ENCODE assay signal across 23 mouse cellular contexts in the genomic region with DNA sequence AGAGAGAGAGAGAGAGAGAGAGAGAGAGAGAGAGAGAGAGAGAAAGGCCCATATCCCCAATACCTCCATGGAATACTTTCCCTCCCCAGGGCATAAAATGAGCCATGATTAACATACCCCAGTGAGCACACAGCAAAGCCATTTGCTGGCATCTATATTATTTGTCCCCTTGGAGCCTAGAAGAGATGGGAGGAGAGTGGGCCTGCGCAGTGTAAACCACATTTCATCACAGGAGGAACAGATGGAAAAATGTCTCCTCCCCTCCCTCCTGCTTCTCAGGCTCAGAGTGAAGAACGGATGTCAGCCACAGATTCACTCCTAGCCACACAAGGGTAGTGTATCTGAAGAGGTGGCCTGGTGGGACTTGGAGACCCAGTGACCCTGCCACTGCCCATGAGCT. TPM values are rescaled to one million over a fixed set of nuclear protein-coding genes. Genes with fewer than 3 reads are reported as not detected.
DNase-seq lines count a peak whose midpoint lies in the region; ATAC-seq and TF ChIP-seq lines count a peak whose summit lies in the region.
"Had no signal": no experiment of that assay in that cellular context is flagged by ENCODE, and none has a peak within 500 bp of the region (broad histone marks: within the 10 kb centered on the region; RNA-seq: fewer than 3 reads in every experiment).

No protein-coding gene starts in this region.

- no peaks in the 10 kb centered on the region for H3K36me3 ChIP-seq in forebrain, embryonic 14.5 days (ENCODE audit: control insufficient read depth, insufficient read depth, low read length)
- H3K36me3 ChIP-seq in forebrain, embryonic 10.5 days (replicated peaks): no peaks in the 10 kb centered on the region
- H3K36me3 ChIP-seq in forebrain, postnatal 0 days (ENCODE audit: insufficient read depth): no peaks in the 10 kb centered on the region
- H3K36me3 ChIP-seq: heart, embryonic 10.5 days; intestine, embryonic 15.5 days; liver, embryonic 13.5 days; midbrain, embryonic 12.5 days had no signal

- no peak for TF ChIP-seq CTCF in layer of hippocampus, adult 2 months (conservative IDR thresholded peaks at IDR 0.05)
- no peak for TF ChIP-seq CTCF in brain, embryonic 14.5 days (IDR thresholded peaks at IDR 0.05; ENCODE audit: borderline replicate concordance, extremely low read depth, insufficient read depth, insufficient read length)
- no peak for TF ChIP-seq CTCF in forebrain, postnatal 0 days (IDR thresholded peaks at IDR 0.05; ENCODE audit: low read depth)

- no peaks in the 10 kb centered on the region for H3K9me3 ChIP-seq in forebrain, embryonic 14.5 days (replicated peaks; ENCODE audit: control insufficient read depth, low read length)
- no peaks in the 10 kb centered on the region for H3K9me3 ChIP-seq in forebrain, embryonic 10.5 days
- H3K9me3 ChIP-seq in forebrain, postnatal 0 days (ENCODE audit: low read length): no peaks in the 10 kb centered on the region
- H3K9me3 ChIP-seq: heart, embryonic 10.5 days; intestine, embryonic 15.5 days; liver, embryonic 13.5 days; midbrain, embryonic 12.5 days had no signal

- no peak overlapping the region for H3K4me3 ChIP-seq in forebrain, embryonic 14.5 days (ENCODE audit: low read depth, low read length)
- no peak overlapping the region for H3K4me3 ChIP-seq in forebrain, embryonic 10.5 days
- no peak overlapping the region for H3K4me3 ChIP-seq in layer of hippocampus, adult 2 months
- H3K4me3 ChIP-seq in forebrain, postnatal 0 days (ENCODE audit: low read depth, low read length): no peak overlapping the region
- H3K4me3 ChIP-seq: heart, embryonic 10.5 days; intestine, embryonic 15.5 days; liver, embryonic 13.5 days; midbrain, embryonic 12.5 days had no signal

- 52% methylated on average over 2 of the region's 2 CpGs for WGBS in forebrain, embryonic 14.5 days
- WGBS in forebrain, embryonic 10.5 days: 80% methylated on average over 2 of the region's 2 CpGs
- WGBS in forebrain, postnatal 0 days: 50% methylated on average over 2 of the region's 2 CpGs

- peak; percentile 50; the same call in 1 of the 2 replicates for ATAC-seq in forebrain, embryonic 14.5 days
- peak; percentile 79 for ATAC-seq in forebrain, postnatal 0 days
- ATAC-seq: intestine, embryonic 15.5 days had no signal

- TF ChIP-seq POLR2A in brain, embryonic 14.5 days (IDR thresholded peaks at IDR 0.05; ENCODE audit: borderline replicate concordance, extremely low read depth, insufficient read depth, insufficient read length, poor library complexity, severe bottlenecking): no peak

- peak; percentile 47 for DNase-seq in forebrain, embryonic 14.5 days (ENCODE audit: low spot score)
- DNase-seq in forebrain, embryonic 10.5 days (ENCODE audit: extremely low spot score, low spot score): no peak
- DNase-seq in layer of hippocampus, adult 2 months (ENCODE audit: low spot score in 2 of 2): no peak
- no peak for DNase-seq in layer of hippocampus, adult 8-10 months (ENCODE audit: low spot score in 2 of 2)
- DNase-seq in brain, embryonic 14.5 days (ENCODE audit: low read depth): peak; percentile 60
- peak; percentile 47 for DNase-seq in forebrain, postnatal 0 days
- DNase-seq in embryo, embryonic 10.5 days (ENCODE audit: low spot score): no peak
- DNase-seq: adrenal gland, adult 2 months; cerebellum, adult 8-10 months; gastrocnemius, postnatal 10 days; heart, postnatal 4 days; kidney, adult 9 months; kidney, postnatal 14 days; layer of hippocampus, postnatal 36 days; liver, embryonic 13.5 days; lung, adult 2 months; lung, postnatal 14 days; right cerebral cortex, postnatal 4 days; thymus, adult 18-20 months; thymus, postnatal 36 days had no signal

- H3K27me3 ChIP-seq in forebrain, embryonic 14.5 days (replicated peaks; ENCODE audit: control insufficient read depth, insufficient read depth, low read length): no peaks in the 10 kb centered on the region
- peaks cover 27% of the 10 kb centered on the region for H3K27me3 ChIP-seq in forebrain, embryonic 10.5 days (ENCODE audit: poor library complexity, severe bottlenecking)
- H3K27me3 ChIP-seq in forebrain, postnatal 0 days (ENCODE audit: insufficient read depth, low read length): no peaks in the 10 kb centered on the region
- H3K27me3 ChIP-seq: intestine, embryonic 15.5 days; liver, embryonic 13.5 days had no signal

- no peaks in the 10 kb centered on the region for H3K4me1 ChIP-seq in forebrain, embryonic 14.5 days (ENCODE audit: control insufficient read depth, insufficient read depth, low read length)
- H3K4me1 ChIP-seq in forebrain, embryonic 10.5 days: no peaks in the 10 kb centered on the region
- H3K4me1 ChIP-seq in forebrain, postnatal 0 days (ENCODE audit: insufficient read depth): no peaks in the 10 kb centered on the region
- H3K4me1 ChIP-seq: heart, embryonic 10.5 days; intestine, embryonic 15.5 days; liver, embryonic 13.5 days; midbrain, embryonic 12.5 days had no signal

- 0 out of 2 replicates have a peak overlapping the region, but pooled peaks have one; percentile 27 for H3K27ac ChIP-seq in forebrain, embryonic 14.5 days (ENCODE audit: low read depth, low read length)
- no peak overlapping the region for H3K27ac ChIP-seq in forebrain, embryonic 10.5 days
- H3K27ac ChIP-seq in layer of hippocampus, adult 2 months: peak overlapping the region; percentile 69
- no peak overlapping the region for H3K27ac ChIP-seq in forebrain, postnatal 0 days (ENCODE audit: low read depth, low read length)
- H3K27ac ChIP-seq: heart, embryonic 10.5 days; intestine, embryonic 15.5 days; liver, embryonic 13.5 days; midbrain, embryonic 12.5 days had no signal

- no peak overlapping the region for H3K9ac ChIP-seq in forebrain, embryonic 14.5 days (ENCODE audit: low read length)
- H3K9ac ChIP-seq in forebrain, postnatal 0 days: no peak overlapping the region
- H3K9ac ChIP-seq: intestine, embryonic 15.5 days; liver, embryonic 13.5 days; midbrain, embryonic 12.5 days had no signal

- H3K4me2 ChIP-seq in forebrain, embryonic 14.5 days (ENCODE audit: low read length): no peak overlapping the region
- no peak overlapping the region for H3K4me2 ChIP-seq in forebrain, postnatal 0 days (ENCODE audit: low read depth)
- H3K4me2 ChIP-seq: intestine, embryonic 15.5 days; liver, embryonic 13.5 days; midbrain, embryonic 12.5 days had no signal

RNA-seq across cellular contexts. Expression of a gene that starts 11.5 kb away (rescaled TPM):
- 44.4 and 50.9 TPM in 2 replicates for polyA plus RNA-seq in forebrain, embryonic 14.5 days (2014; fragmentation: Nextera tagmentation; extraction: Ambion mirVana)
- 11.1 and 12.5 TPM in 2 replicates for polyA plus RNA-seq in forebrain, embryonic 10.5 days (2016; fragmentation: Nextera tagmentation; extraction: Ambion mirVana)
- total RNA-seq in layer of hippocampus, adult 2 months (2021): 100 to 1,000 TPM; 328 to 329 TPM
- 100 to 1,000 TPM; 287 to 307 (median 299) TPM for total RNA-seq in layer of hippocampus, adult 8-10 months (2022)
- polyA plus RNA-seq in brain, embryonic 14.5 days (2012; rRNA removed): 237 and 327 TPM in 2 replicates
- 248 and 259 TPM in 2 replicates for total RNA-seq in forebrain, postnatal 0 days (2014; rRNA removed)
- 38.5 and 56.5 TPM in 2 replicates for polyA plus RNA-seq in forebrain, postnatal 0 days (2015; fragmentation: Nextera tagmentation; extraction: Ambion mirVana)

Comparison
In these comparisons a context has a peak if more than half of its experiments do, and no peak if none do; other contexts are left out.
1. DNase-seq: peak in forebrain, embryonic 14.5 days (single experiment), brain, embryonic 14.5 days (single experiment) and forebrain, postnatal 0 days (single experiment); none in forebrain, embryonic 10.5 days (single experiment), layer of hippocampus, adult 2 months (0 of 2), layer of hippocampus, adult 8-10 months (0 of 2) and embryo, embryonic 10.5 days (single experiment).
2. H3K27ac ChIP-seq: peak in forebrain, embryonic 14.5 days (single experiment) and layer of hippocampus, adult 2 months (single experiment); none in forebrain, embryonic 10.5 days (single experiment) and forebrain, postnatal 0 days (single experiment).